Mouse (Mus musculus) pancreas, adult 10 weeks (tissue): ENCODE data around the gene Upk1b. TPM values are rescaled to one million over a fixed set of nuclear protein-coding genes. Genes with fewer than 3 reads are reported as not detected.

Experiments used
- polyA plus RNA-seq: library from polyadenylated mRNA; stranded (reverse); fragments of 350-450 nt; fragmentation: Illumina TruSeq; extraction: RNeasy Lipid Tissue Mini Kit (QIAGEN cat#74804); gene quantifications from one replicate; pipeline ENCODE4 v1.2.3, GENCODE M21; 2015; ENCODE audit warnings: low read depth, low replicate concordance; ENCODE audit not compliant: insufficient read depth

The Upk1b gene
- 9.7 TPM for polyA plus RNA-seq

GRCm38 (mm10) chr16:38800091-38800490, at the start of gene Upk1b:
TSS of gene Upk1b (minus strand) at chr16:38800328.

GRCm38 (mm10) chr16:38828649-38829048, 28.5 kb upstream of the Upk1b start, which contains the start of gene 4930435E12Rik:
TSS of gene 4930435E12Rik (minus strand) at chr16:38828749.

GRCm38 (mm10) chr16:38742113-38742658, 57.9 kb downstream of the Upk1b start, which contains the start of gene B4galt4:
TSS of gene B4galt4 (plus strand) at chr16:38742264.

Other genes with a start within 250 kb of the Upk1b start
- gene Tmem39a, start 241.6 kb downstream of the Upk1b start, polyA plus RNA-seq: 43.6 TPM
- 10.2 TPM for gene Arhgap31, start 87.1 kb downstream of the Upk1b start, polyA plus RNA-seq
- gene B4galt4, start 58.1 kb downstream of the Upk1b start, polyA plus RNA-seq: 17.1 TPM
- not detected for gene 4930435E12Rik, start 28.4 kb upstream of the Upk1b start, polyA plus RNA-seq
- gene Igsf11, start 92.3 kb upstream of the Upk1b start, polyA plus RNA-seq: 2.0 TPM